Mouse (Mus musculus) embryonic facial prominence, embryonic 11.5 days (tissue): ENCODE measurements at regions not wholly inside any gene's neighbourhood (a gene's known extent, or its start where the extent isn't known, plus 50 kb on each side); places are given as distances from the start of the nearest gene placed in this dataset.

ENCODE experiments used
- ATAC-seq: fragments of 200-750 bp; cut with Nextera tagmentation; replicated peaks from 2 replicates; pipeline ENCODE4 v1.8.0; 2017; ENCODE audit warnings: low read depth; ENCODE audit not compliant: insufficient number of reproducible peaks, low FRiP score, low TSS enrichment
- DNase-seq: peaks from one replicate; pipeline ENCODE4 v3.0.0-alpha.2; 2015; ENCODE audit warnings: low spot score
- H3K27ac ChIP-seq: fragments of 300-500 bp; sonication (generic); replicated peaks from 2 replicates; pipeline ENCODE4 v1.5.1; 2014; ENCODE audit warnings: mild to moderate bottlenecking, low read depth, low read length, control low read depth
- H3K27me3 ChIP-seq: fragments of 300-500 bp; sonication (generic); 2 replicates; pipeline ENCODE4 v1.6.1; 2014; ENCODE audit warnings: mild to moderate bottlenecking, low read length, moderate library complexity, mixed read lengths; ENCODE audit not compliant: control insufficient read depth, insufficient read depth
- H3K36me3 ChIP-seq: fragments of 300-500 bp; sonication (generic); replicated peaks from 2 replicates; pipeline ENCODE4 v1.6.1; 2014; ENCODE audit warnings: low read depth, mild to moderate bottlenecking, low read length, moderate library complexity, mixed read lengths; ENCODE audit not compliant: control insufficient read depth, insufficient read depth
- H3K4me1 ChIP-seq: fragments of 300-500 bp; sonication (generic); 2 replicates; pipeline ENCODE4 v1.6.1; 2014; ENCODE audit warnings: low read length, mixed read lengths; ENCODE audit not compliant: control insufficient read depth, insufficient read depth
- H3K4me2 ChIP-seq: fragments of 300-500 bp; sonication (generic); 2 replicates; pipeline ENCODE4 v1.6.1; 2014; ENCODE audit warnings: low read depth, mild to moderate bottlenecking, control low read depth, low read length, moderate library complexity
- H3K4me3 ChIP-seq: fragments of 300-500 bp; sonication (generic); 2 replicates; pipeline ENCODE4 v1.5.1; 2014; ENCODE audit warnings: low read depth, low read length, control low read depth
- H3K9ac ChIP-seq: fragments of 300-500 bp; sonication (generic); replicated peaks from 2 replicates; pipeline ENCODE4 v1.6.1; 2014; ENCODE audit warnings: mild to moderate bottlenecking, control low read depth, low read length
- H3K9me3 ChIP-seq: fragments of 300-500 bp; sonication (generic); replicated peaks from 2 replicates; pipeline ENCODE4 v1.6.1; 2016; ENCODE audit warnings: mild to moderate bottlenecking, low read length, inconsistent platforms, mixed read lengths; ENCODE audit not compliant: control insufficient read depth
- WGBS: fragments of 180-500 bp; shearing (Covaris S2); extraction: QIAGEN DNeasy Blood & Tissue Kit; methylation state at CpG from one replicate; pipeline ENCODE4 v1.1.7; 2014; 5-methylcytosine and 5-hydroxymethylcytosine counted together

DNA sequence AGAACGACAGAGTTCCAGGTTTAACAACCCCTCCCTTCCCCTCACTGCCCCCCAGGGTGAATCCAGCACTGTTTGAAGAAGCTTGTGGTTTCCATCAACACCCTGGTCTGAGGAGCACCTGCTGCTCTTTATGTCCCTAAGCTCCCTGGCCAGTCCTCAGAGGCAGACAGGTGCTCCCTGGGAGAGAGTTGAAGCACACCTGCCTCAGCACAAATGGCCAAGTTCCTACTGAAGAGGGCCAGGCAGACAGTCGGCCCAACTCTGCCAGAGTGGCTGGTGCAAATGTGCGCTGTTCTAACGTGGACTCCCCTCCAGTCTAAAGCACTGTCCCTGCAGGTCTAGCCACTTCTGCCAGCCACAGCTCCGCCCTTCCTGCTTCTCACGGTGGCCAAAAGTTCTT lies 166.0 kb downstream of the Rybp start:
- no peak overlapping the region for H3K4me2 ChIP-seq
- WGBS = 53% methylated on average over 6 of the region's 6 CpGs
- H3K4me1 ChIP-seq = peaks cover 4% of the 10 kb centered on the region; the same call in 1 of the 2 replicates
- ATAC-seq = no peak
- no peaks in the 10 kb centered on the region for H3K9me3 ChIP-seq
- H3K4me3 ChIP-seq = no peak overlapping the region
- H3K27ac ChIP-seq = no peak overlapping the region
- no peaks in the 10 kb centered on the region for H3K36me3 ChIP-seq
- DNase-seq = no peak
- no peaks in the 10 kb centered on the region for H3K27me3 ChIP-seq
- no peak overlapping the region for H3K9ac ChIP-seq

DNA sequence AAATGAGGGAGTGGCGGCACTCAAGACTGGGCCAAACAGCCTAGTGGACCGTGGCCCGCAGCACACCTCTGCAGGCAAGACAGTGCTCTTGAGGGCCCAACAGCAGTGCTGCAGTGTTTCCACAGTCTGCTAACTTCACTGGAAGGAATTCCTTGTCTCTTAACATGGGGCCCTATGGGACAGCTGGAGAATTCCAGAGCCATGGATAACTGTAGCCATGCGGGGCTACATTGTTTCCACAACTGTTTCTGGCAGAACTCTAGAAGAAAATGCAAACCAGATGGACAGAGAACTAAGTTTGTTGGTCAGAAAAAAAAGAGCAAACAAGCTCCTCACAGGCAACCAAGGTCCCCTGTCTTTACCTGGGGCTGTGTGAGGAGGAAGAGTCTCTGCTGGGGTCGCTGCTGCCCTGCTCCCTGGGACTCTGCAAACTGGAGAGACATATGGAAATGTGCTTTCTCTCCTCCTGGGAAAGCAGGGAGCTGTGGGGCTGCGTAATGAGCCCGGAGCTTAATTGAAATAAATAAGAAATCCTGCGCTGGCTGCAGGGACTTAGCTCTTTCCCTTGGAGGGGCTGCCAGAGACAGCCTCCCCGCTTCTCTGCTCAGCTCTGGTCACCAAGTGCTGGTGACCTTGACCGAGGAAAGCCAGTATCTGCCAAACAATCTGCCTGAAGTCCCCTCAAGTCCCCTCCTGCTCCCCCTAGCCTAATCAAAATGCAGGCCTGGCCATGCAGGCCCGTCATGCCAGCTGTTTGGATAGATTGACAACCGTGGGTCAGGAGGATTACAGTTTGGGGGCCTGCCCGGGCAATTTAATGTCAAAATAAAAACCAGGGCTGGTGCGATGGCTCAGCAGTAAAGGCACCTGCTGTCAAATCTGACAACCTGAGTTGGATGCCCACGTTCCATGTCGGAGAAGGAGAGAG lies 167.0 kb downstream of the Rybp start:
- ATAC-seq (peak; percentile 69), DNase-seq (peak; percentile 89)
- no peaks in the 10 kb centered on the region for H3K27me3 ChIP-seq
- H3K27ac ChIP-seq = peak overlapping the region; percentile 52
- peak overlapping the region; percentile 7; the same call in 1 of the 2 replicates for H3K9ac ChIP-seq
- H3K36me3 ChIP-seq = no peaks in the 10 kb centered on the region
- peaks cover 4% of the 10 kb centered on the region; the same call in 1 of the 2 replicates for H3K4me1 ChIP-seq
- WGBS = 34% methylated on average over 16 of the region's 16 CpGs
- H3K9me3 ChIP-seq = no peaks in the 10 kb centered on the region
- H3K4me2 ChIP-seq = peak overlapping the region; percentile 7; the same call in 1 of the 2 replicates
- H3K4me3 ChIP-seq = no peak overlapping the region

DNA sequence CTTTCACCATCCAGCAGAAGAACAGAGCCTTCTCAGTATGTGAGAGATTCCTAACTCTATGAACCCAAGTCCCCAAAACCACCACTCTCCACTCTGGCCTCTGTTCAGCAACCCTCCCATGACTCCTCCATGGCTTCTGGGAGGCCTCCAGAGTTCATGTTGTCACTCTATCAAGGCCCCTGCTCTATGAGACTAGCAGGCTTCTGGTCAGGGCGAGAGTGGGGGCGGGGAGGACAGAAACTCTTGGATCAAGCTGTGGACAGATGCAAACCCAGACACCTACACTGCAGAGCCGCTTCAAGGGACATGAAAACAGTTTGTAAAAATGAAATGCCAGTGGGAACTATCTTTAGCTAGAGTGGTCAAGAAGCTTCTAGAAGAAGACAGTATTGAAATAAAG lies 170.2 kb downstream of the Rybp start:
- no peaks in the 10 kb centered on the region for H3K9me3 ChIP-seq
- H3K27ac ChIP-seq = no peak overlapping the region
- ATAC-seq (no peak), DNase-seq (no peak)
- H3K36me3 ChIP-seq = no peaks in the 10 kb centered on the region
- peaks cover 4% of the 10 kb centered on the region; the same call in 1 of the 2 replicates for H3K4me1 ChIP-seq
- H3K9ac ChIP-seq = no peak overlapping the region
- 90% methylated on average over 3 of the region's 3 CpGs for WGBS
- no peak overlapping the region for H3K4me2 ChIP-seq
- H3K27me3 ChIP-seq = no peaks in the 10 kb centered on the region
- no peak overlapping the region for H3K4me3 ChIP-seq

DNA sequence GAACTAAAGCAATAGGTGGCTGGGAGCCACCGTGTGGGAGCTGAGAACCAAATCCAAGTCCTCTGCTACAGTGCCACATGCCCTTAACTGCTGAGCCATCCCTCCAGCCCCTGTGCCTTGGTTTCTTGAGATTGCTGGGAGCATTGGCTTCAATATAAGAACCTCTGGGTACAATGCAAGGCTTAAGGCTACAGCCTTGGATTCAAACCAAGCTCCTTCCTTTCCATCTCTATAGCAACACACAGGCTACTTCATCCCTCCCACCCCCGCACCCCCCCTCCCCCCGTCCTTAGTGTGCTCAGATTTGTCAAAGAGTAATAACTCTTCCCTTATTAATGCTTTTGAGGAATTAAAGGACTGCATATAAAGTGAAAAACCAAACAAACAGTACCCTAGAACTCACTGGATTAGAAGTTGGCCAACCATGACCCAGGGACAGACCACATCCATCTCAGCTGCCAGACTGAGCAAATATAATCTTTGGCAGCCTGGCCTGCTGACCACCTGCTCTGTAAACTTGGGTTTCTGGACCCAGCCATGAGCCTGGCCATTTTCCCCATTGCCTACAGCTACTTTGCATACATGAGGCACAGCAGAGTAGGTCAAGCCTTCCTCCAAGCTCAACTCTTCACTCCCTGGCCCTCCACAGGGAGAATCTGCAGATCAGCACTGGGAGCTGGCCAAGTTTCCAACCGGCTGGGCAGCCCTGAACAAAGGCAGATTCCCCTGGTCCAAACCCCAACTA lies 173.7 kb downstream of the Rybp start:
- no peak for ATAC-seq
- WGBS = 80% methylated on average over 4 of the region's 4 CpGs
- Histone ChIP-seq H3K4me3 (no peak overlapping the region), H3K9ac (no peak overlapping the region), H3K36me3 (no peaks in the 10 kb centered on the region), H3K4me2 (no peak overlapping the region), H3K4me1 (no peaks in the 10 kb centered on the region), H3K27me3 (no peaks in the 10 kb centered on the region), H3K27ac (no peak overlapping the region), H3K9me3 (no peaks in the 10 kb centered on the region)
- no peak for DNase-seq

DNA sequence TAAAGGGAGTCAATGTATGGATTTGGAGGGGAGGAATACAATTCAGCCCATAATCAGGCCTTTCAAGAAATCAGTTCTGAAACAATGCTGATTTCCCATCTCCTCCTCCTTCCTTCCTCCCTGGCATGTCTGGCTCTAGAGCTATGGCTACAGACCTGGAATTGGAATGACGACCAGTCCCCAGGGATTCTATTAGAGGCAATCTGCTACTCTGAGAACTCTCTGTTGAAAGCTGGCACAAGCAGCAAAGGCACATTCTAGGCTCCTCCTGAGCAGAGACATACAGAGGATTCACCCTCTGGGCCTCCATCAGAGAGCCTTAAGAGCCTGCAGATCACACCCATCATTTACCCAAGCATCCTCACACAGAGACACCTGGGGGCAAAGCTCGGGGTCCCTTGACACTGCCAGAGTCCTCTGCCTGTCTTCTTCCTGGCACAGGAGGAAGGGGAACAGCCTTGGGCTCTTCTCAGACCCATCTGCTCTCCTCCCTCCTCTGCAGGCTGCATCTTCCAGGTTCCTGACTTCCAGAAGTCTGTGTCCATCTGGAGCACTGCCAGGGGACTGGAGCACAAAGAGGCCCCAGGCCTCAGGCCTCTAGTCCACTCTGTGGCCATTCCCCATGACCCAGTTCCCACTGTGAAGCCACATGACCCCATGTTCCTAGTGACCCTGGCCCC lies 176.2 kb downstream of the Rybp start:
- Histone ChIP-seq H3K36me3 (no peaks in the 10 kb centered on the region), H3K4me1 (no peaks in the 10 kb centered on the region), H3K4me2 (no peak overlapping the region), H3K4me3 (no peak overlapping the region), H3K9me3 (no peaks in the 10 kb centered on the region), H3K9ac (no peak overlapping the region), H3K27ac (no peak overlapping the region), H3K27me3 (no peaks in the 10 kb centered on the region)
- DNase-seq (no peak), ATAC-seq (no peak)
- 67% methylated on average over 2 of the region's 2 CpGs for WGBS

DNA sequence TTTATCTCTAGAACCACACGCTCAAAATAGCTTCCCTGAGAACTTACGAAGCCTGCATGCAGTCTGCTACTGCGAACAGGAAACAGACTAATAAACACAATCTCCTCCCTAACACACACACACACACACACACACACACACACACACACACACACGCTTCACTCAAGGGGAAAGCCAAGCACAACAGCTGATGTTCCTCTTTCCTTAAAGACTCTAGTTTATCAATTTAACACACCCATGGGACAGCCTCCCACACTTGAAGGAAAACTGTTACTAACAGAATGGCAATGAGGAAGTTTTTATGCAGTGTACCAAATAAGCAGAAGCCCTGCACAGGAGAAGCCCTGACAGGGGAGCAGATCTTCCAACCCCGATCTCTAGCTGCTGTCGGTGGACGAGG lies 177.3 kb downstream of the Rybp start:
- Histone ChIP-seq H3K4me1 (no peaks in the 10 kb centered on the region), H3K4me3 (no peak overlapping the region), H3K27ac (no peak overlapping the region), H3K36me3 (no peaks in the 10 kb centered on the region), H3K27me3 (no peaks in the 10 kb centered on the region), H3K9me3 (no peaks in the 10 kb centered on the region), H3K4me2 (no peak overlapping the region), H3K9ac (no peak overlapping the region)
- ATAC-seq = no peak
- WGBS = 74% methylated on average over 7 of the region's 7 CpGs
- no peak for DNase-seq

DNA sequence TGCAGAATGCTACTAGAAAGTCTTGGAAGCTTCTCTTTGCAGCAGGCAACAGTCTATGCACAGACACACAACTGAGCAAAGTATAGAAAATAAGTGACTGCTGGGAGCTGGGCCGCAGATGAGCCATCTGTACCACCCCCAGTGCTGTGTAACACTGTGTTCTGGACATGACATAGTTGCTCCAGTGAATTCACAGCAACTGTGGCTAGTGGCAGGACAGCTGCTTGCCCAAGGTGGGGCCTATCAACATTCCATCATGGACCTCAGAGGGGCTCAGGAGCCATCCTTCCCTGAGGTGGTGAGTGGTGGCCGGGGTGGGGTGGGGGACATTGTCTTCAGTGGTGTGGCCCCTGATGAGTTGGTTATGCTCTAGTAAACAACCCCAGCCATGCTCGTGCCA lies 177.9 kb downstream of the Rybp start:
- Histone ChIP-seq H3K4me2 (no peak overlapping the region), H3K4me1 (no peaks in the 10 kb centered on the region), H3K36me3 (no peaks in the 10 kb centered on the region), H3K27me3 (no peaks in the 10 kb centered on the region), H3K9ac (no peak overlapping the region), H3K4me3 (no peak overlapping the region), H3K27ac (no peak overlapping the region), H3K9me3 (no peaks in the 10 kb centered on the region)
- no peak for DNase-seq
- ATAC-seq = no peak
- WGBS = 72% methylated on average over 3 of the region's 3 CpGs
